Mouse (Mus musculus): ENCODE data around the gene Spata2. TPM values are rescaled to one million over a fixed set of nuclear protein-coding genes. Genes with fewer than 3 reads are reported as not detected.

Spata2 gene
- polyA plus RNA-seq (2016; fragmentation: Nextera tagmentation; extraction: Ambion mirVana) = 19.5 and 21.5 TPM in 2 replicates

GRCm38 (mm10) chr2:167492713-167493636, at the start of gene Spata2:
Spata2 (minus strand) TSS chr2:167492887.
- Histone ChIP-seq H3K36me3 (peaks cover 20% of the 10 kb centered on the region), H3K9me3 (replicated peaks) (no peaks in the 10 kb centered on the region), H3K4me3 (peak within 1 kb of the TSS; percentile 95), H3K27ac (peak within 1 kb of the TSS; percentile 95), H3K4me1 (peaks cover 24% of the 10 kb centered on the region), H3K27me3 (ENCODE audit: low read depth, poor library complexity, severe bottlenecking) (no peaks in the 10 kb centered on the region)
- peak; percentile 94 for DNase-seq (ENCODE audit: low spot score)
- WGBS = 2% methylated on average over 63 of the region's 63 CpGs

- H3K27me3 ChIP-seq (ENCODE audit: low read depth, poor library complexity, severe bottlenecking) = peaks cover 5% of the 10 kb centered on the region
- peaks cover 57% of the 10 kb centered on the region for H3K36me3 ChIP-seq
- H3K27ac ChIP-seq = peak overlapping the region; percentile 90
- H3K4me1 ChIP-seq = peaks cover 87% of the 10 kb centered on the region
- no peak for DNase-seq (ENCODE audit: low spot score)
- no peaks in the 10 kb centered on the region for H3K9me3 ChIP-seq (replicated peaks)
- H3K4me3 ChIP-seq = peak overlapping the region; percentile 83
- 51% methylated on average over 4 of the region's 4 CpGs for WGBS
Measured at GRCm38 (mm10) chr2:167542361-167542760, 49.7 kb upstream of the Spata2 start.

- 57% methylated on average over 12 of the region's 12 CpGs for WGBS
- H3K4me3 ChIP-seq = peak overlapping the region; percentile 83
- no peaks in the 10 kb centered on the region for H3K9me3 ChIP-seq (replicated peaks)
- H3K27ac ChIP-seq = peak overlapping the region; percentile 90
- H3K36me3 ChIP-seq = peaks cover 57% of the 10 kb centered on the region
- no peak for DNase-seq (ENCODE audit: low spot score)
- H3K4me1 ChIP-seq = peaks cover 87% of the 10 kb centered on the region
- H3K27me3 ChIP-seq (ENCODE audit: low read depth, poor library complexity, severe bottlenecking) = peaks cover 11% of the 10 kb centered on the region
Measured at GRCm38 (mm10) chr2:167541761-167542160, 49.1 kb upstream of the Spata2 start.

- H3K9me3 ChIP-seq (replicated peaks) = no peaks in the 10 kb centered on the region
- H3K36me3 ChIP-seq = peaks cover 57% of the 10 kb centered on the region
- DNase-seq (ENCODE audit: low spot score) = peak; percentile 67
- H3K27me3 ChIP-seq (ENCODE audit: low read depth, poor library complexity, severe bottlenecking) = peaks cover 15% of the 10 kb centered on the region
- 8% methylated on average over 6 of the region's 6 CpGs for WGBS
- peaks cover 87% of the 10 kb centered on the region for H3K4me1 ChIP-seq
- H3K27ac ChIP-seq = peak overlapping the region; percentile 90
- H3K4me3 ChIP-seq = peak overlapping the region; percentile 83
Measured at GRCm38 (mm10) chr2:167541324-167541723, 48.6 kb upstream of the Spata2 start.

- peak; percentile 59 for DNase-seq (ENCODE audit: low spot score)
- 4% methylated on average over 12 of the region's 12 CpGs for WGBS
- no peaks in the 10 kb centered on the region for H3K9me3 ChIP-seq (replicated peaks)
- H3K36me3 ChIP-seq = peaks cover 57% of the 10 kb centered on the region
- H3K4me3 ChIP-seq = peak overlapping the region; percentile 83
- peaks cover 22% of the 10 kb centered on the region for H3K27me3 ChIP-seq (ENCODE audit: low read depth, poor library complexity, severe bottlenecking)
- H3K4me1 ChIP-seq = peaks cover 82% of the 10 kb centered on the region
- peak overlapping the region; percentile 90 for H3K27ac ChIP-seq
Measured at GRCm38 (mm10) chr2:167540477-167541110, 47.9 kb upstream of the Spata2 start.

- peak overlapping the region; percentile 83 for H3K4me3 ChIP-seq
- peak overlapping the region; percentile 90 for H3K27ac ChIP-seq
- peaks cover 82% of the 10 kb centered on the region for H3K4me1 ChIP-seq
- peaks cover 57% of the 10 kb centered on the region for H3K36me3 ChIP-seq
- no peak for DNase-seq (ENCODE audit: low spot score)
- 10% methylated on average over 14 of the region's 14 CpGs for WGBS
- H3K27me3 ChIP-seq (ENCODE audit: low read depth, poor library complexity, severe bottlenecking) = peaks cover 30% of the 10 kb centered on the region
- no peaks in the 10 kb centered on the region for H3K9me3 ChIP-seq (replicated peaks)
Measured at GRCm38 (mm10) chr2:167539536-167540476, 47.1 kb upstream of the Spata2 start.

GRCm38 (mm10) chr2:167538671-167539306, 46.1 kb upstream of the Spata2 start:
- Histone ChIP-seq H3K27ac (peak overlapping the region; percentile 90), H3K27me3 (ENCODE audit: low read depth, poor library complexity, severe bottlenecking) (peaks cover 33% of the 10 kb centered on the region), H3K4me3 (peak overlapping the region; percentile 83), H3K36me3 (peaks cover 55% of the 10 kb centered on the region), H3K4me1 (peaks cover 72% of the 10 kb centered on the region), H3K9me3 (replicated peaks) (no peaks in the 10 kb centered on the region)
- peak; percentile 60 for DNase-seq (ENCODE audit: low spot score)
- WGBS = 8% methylated on average over 34 of the region's 34 CpGs

GRCm38 (mm10) chr2:167537476-167538297, 45.0 kb upstream of the Spata2 start, which contains the start of gene Snai1:
Snai1 (plus strand) TSS chr2:167538195.
- peak; percentile 99 for DNase-seq (ENCODE audit: low spot score)
- Histone ChIP-seq H3K4me3 (peak within 1 kb of the TSS; percentile 83), H3K36me3 (peaks cover 44% of the 10 kb centered on the region), H3K9me3 (replicated peaks) (no peaks in the 10 kb centered on the region), H3K4me1 (peaks cover 61% of the 10 kb centered on the region), H3K27ac (peak within 1 kb of the TSS; percentile 90), H3K27me3 (ENCODE audit: low read depth, poor library complexity, severe bottlenecking) (peaks cover 38% of the 10 kb centered on the region)
- WGBS = under 1% methylated on average over 58 of the region's 58 CpGs

- H3K27me3 ChIP-seq (ENCODE audit: low read depth, poor library complexity, severe bottlenecking) = peaks cover 39% of the 10 kb centered on the region
- peaks cover 52% of the 10 kb centered on the region for H3K4me1 ChIP-seq
- DNase-seq (ENCODE audit: low spot score) = no peak
- H3K36me3 ChIP-seq = peaks cover 31% of the 10 kb centered on the region
- WGBS = 29% methylated on average over 10 of the region's 10 CpGs
- no peaks in the 10 kb centered on the region for H3K9me3 ChIP-seq (replicated peaks)
- H3K27ac ChIP-seq = no peak overlapping the region
- H3K4me3 ChIP-seq = no peak overlapping the region
Measured at GRCm38 (mm10) chr2:167536320-167536945, 43.7 kb upstream of the Spata2 start.

GRCm38 (mm10) chr2:167533880-167534279, 41.2 kb upstream of the Spata2 start:
- Histone ChIP-seq H3K27me3 (ENCODE audit: low read depth, poor library complexity, severe bottlenecking) (peaks cover 39% of the 10 kb centered on the region), H3K4me1 (peaks cover 28% of the 10 kb centered on the region), H3K4me3 (no peak overlapping the region), H3K36me3 (peaks cover 6% of the 10 kb centered on the region), H3K9me3 (replicated peaks) (no peaks in the 10 kb centered on the region), H3K27ac (no peak overlapping the region)
- DNase-seq (ENCODE audit: low spot score) = no peak

- no peaks in the 10 kb centered on the region for H3K36me3 ChIP-seq
- H3K27me3 ChIP-seq (ENCODE audit: low read depth, poor library complexity, severe bottlenecking) = peaks cover 32% of the 10 kb centered on the region
- no peak overlapping the region for H3K27ac ChIP-seq
- no peaks in the 10 kb centered on the region for H3K9me3 ChIP-seq (replicated peaks)
- peak; percentile 85 for DNase-seq (ENCODE audit: low spot score)
- peaks cover 16% of the 10 kb centered on the region for H3K4me1 ChIP-seq
- WGBS = 21% methylated on average over 13 of the region's 13 CpGs
- H3K4me3 ChIP-seq = no peak overlapping the region
Measured at GRCm38 (mm10) chr2:167532131-167532530, 39.4 kb upstream of the Spata2 start.

Data from limb, embryonic 10.5 days (tissue).